Mouse (Mus musculus): ENCODE measurements at regions not wholly inside any gene's neighbourhood (a gene's known extent, or its start where the extent isn't known, plus 50 kb on each side); places are given as distances from the start of the nearest gene placed in this dataset.

GRCm38 (mm10) chr15:94049638-94050273 lies 415.5 kb downstream of the Adamts20 start:
- DNase-seq (ENCODE audit: low spot score in 2 of 2) = no peak

GRCm38 (mm10) chr15:94046186-94046585 lies 419.0 kb downstream of the Adamts20 start:
- DNase-seq (ENCODE audit: low spot score in 2 of 2) = no peak

- no peak for DNase-seq (ENCODE audit: low spot score in 2 of 2)
These were observed 420.0 kb downstream of the Adamts20 start for GRCm38 (mm10) chr15:94045131-94045756.

GRCm38 (mm10) chr15:94032957-94033356 lies 432.3 kb downstream of the Adamts20 start:
- no peak for DNase-seq (ENCODE audit: low spot score in 2 of 2)

GRCm38 (mm10) chr15:94025996-94026696 lies 430.5 kb upstream of the Prickle1 start:
- no peak for DNase-seq (ENCODE audit: low spot score in 2 of 2)

GRCm38 (mm10) chr15:94025239-94025971 lies 429.7 kb upstream of the Prickle1 start:
- no peak for DNase-seq (ENCODE audit: low spot score in 2 of 2)

- no peak for DNase-seq (ENCODE audit: low spot score in 2 of 2)
These were observed 429.1 kb upstream of the Prickle1 start for GRCm38 (mm10) chr15:94024806-94025205.

- no peak for DNase-seq (ENCODE audit: low spot score in 2 of 2)
These were observed 428.5 kb upstream of the Prickle1 start for GRCm38 (mm10) chr15:94024126-94024730.

GRCm38 (mm10) chr15:94023501-94023900 lies 427.8 kb upstream of the Prickle1 start:
- DNase-seq (ENCODE audit: low spot score in 2 of 2) = no peak

- DNase-seq (ENCODE audit: low spot score in 2 of 2) = no peak
These were observed 422.1 kb upstream of the Prickle1 start for GRCm38 (mm10) chr15:94017814-94018213.

- no peak for DNase-seq (ENCODE audit: low spot score in 2 of 2)
These were observed 415.8 kb upstream of the Prickle1 start for GRCm38 (mm10) chr15:94011499-94011898.

GRCm38 (mm10) chr15:94006082-94006481 lies 410.4 kb upstream of the Prickle1 start:
- DNase-seq (ENCODE audit: low spot score in 2 of 2) = no peak

GRCm38 (mm10) chr15:94004911-94005310 lies 409.2 kb upstream of the Prickle1 start:
- no peak for DNase-seq (ENCODE audit: low spot score in 2 of 2)

- DNase-seq (ENCODE audit: low spot score in 2 of 2) = no peak
These were observed 407.5 kb upstream of the Prickle1 start for GRCm38 (mm10) chr15:94003145-94003544.

GRCm38 (mm10) chr15:93994542-93994941 lies 398.9 kb upstream of the Prickle1 start:
- no peak for DNase-seq (ENCODE audit: low spot score in 2 of 2)

GRCm38 (mm10) chr15:93990139-93990538 lies 394.4 kb upstream of the Prickle1 start:
- no peak for DNase-seq (ENCODE audit: low spot score in 2 of 2)

- DNase-seq (ENCODE audit: low spot score in 2 of 2) = no peak
These were observed 392.7 kb upstream of the Prickle1 start for GRCm38 (mm10) chr15:93988367-93988766.

- no peak for DNase-seq (ENCODE audit: low spot score in 2 of 2)
These were observed 391.1 kb upstream of the Prickle1 start for GRCm38 (mm10) chr15:93986631-93987429.

- DNase-seq (ENCODE audit: low spot score in 2 of 2) = no peak
These were observed 386.4 kb upstream of the Prickle1 start for GRCm38 (mm10) chr15:93982091-93982490.

- no peak for DNase-seq (ENCODE audit: low spot score in 2 of 2)
These were observed 381.8 kb upstream of the Prickle1 start for GRCm38 (mm10) chr15:93977494-93977893.

- DNase-seq (ENCODE audit: low spot score in 2 of 2) = no peak
These were observed 379.0 kb upstream of the Prickle1 start for GRCm38 (mm10) chr15:93974727-93975126.

Data from spleen, postnatal 10 days (tissue).